Mouse (Mus musculus): ENCODE results near the gene Ptgr1. TPM values are rescaled to one million over a fixed set of nuclear protein-coding genes. Genes with fewer than 3 reads are reported as not detected.

Ptgr1 gene
- polyA plus RNA-seq, 1 experiment from 2014 or later = 3.2 TPM

DNA sequence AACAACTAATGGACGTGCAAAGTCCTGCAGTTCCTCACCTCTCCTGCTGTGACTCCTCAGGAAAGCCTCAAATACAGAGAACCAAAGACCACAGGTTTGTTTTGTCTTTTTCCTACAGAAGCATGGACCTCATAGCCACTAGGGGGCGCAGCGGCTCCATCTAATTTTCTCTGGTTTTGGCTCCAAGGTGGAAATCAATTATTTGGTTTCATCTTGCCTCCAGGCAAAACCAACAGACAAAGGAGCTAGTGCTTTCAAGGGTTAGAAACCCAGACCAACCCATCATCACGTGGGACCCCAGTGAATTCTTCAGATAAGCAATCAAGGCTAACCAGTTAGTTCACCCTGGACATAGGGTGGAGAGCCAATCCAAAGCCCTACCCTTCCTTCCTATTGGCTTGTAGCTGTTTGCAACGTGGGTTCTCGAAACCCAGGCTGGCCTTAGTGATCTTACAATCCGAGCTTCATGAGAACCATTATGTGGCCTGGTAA, 1.7 kb downstream of the Ptgr1 start:
- H3K27ac ChIP-seq = no peak overlapping the region
- no peaks in the 10 kb centered on the region for H3K9me3 ChIP-seq
- H3K27me3 ChIP-seq (replicated peaks) = peaks cover 6% of the 10 kb centered on the region; the same call in 1 of the 2 replicates
- no peaks in the 10 kb centered on the region for H3K36me3 ChIP-seq (replicated peaks)
- WGBS = 28% methylated on average over 7 of the region's 7 CpGs
- peaks cover 7% of the 10 kb centered on the region for H3K4me1 ChIP-seq
- H3K4me2 ChIP-seq = no peak overlapping the region
- H3K9ac ChIP-seq = no peak overlapping the region
- ATAC-seq (replicated peaks) = 0 out of 2 replicates have a peak, but pooled peaks have one; percentile 24
- no peak overlapping the region for H3K4me3 ChIP-seq

GRCm38 (mm10) chr4:58982806-58983205, 4.1 kb downstream of the Ptgr1 start:
- peaks cover 7% of the 10 kb centered on the region for H3K4me1 ChIP-seq
- no peak for ATAC-seq (replicated peaks)

GRCm38 (mm10) chr4:58981421-58981820, 5.5 kb downstream of the Ptgr1 start:
- Histone ChIP-seq H3K36me3 (replicated peaks) (no peaks in the 10 kb centered on the region), H3K4me2 (no peak overlapping the region), H3K9ac (no peak overlapping the region), H3K27me3 (replicated peaks) (no peaks in the 10 kb centered on the region), H3K4me1 (0 out of 2 replicates have a peak, but pooled peaks cover under 1% of the 10 kb centered on the region), H3K27ac (no peak overlapping the region), H3K4me3 (no peak overlapping the region), H3K9me3 (no peaks in the 10 kb centered on the region)
- no peak for ATAC-seq (replicated peaks)
- WGBS = 70% methylated on average over 6 of the region's 6 CpGs

More at GRCm38 (mm10) chr4:58982806-58983205, 4.1 kb downstream of the Ptgr1 start:
- Histone ChIP-seq H3K27me3 (replicated peaks) (peaks cover 6% of the 10 kb centered on the region; the same call in 1 of the 2 replicates), H3K4me3 (no peak overlapping the region), H3K9me3 (no peaks in the 10 kb centered on the region), H3K4me2 (no peak overlapping the region), H3K36me3 (replicated peaks) (no peaks in the 10 kb centered on the region), H3K27ac (no peak overlapping the region), H3K9ac (no peak overlapping the region)
- 88% methylated on average over 8 of the region's 8 CpGs for WGBS

GRCm38 (mm10) chr4:58975711-58976110, 11.2 kb downstream of the Ptgr1 start:
- H3K9me3 ChIP-seq = no peaks in the 10 kb centered on the region
- WGBS = 80% methylated on average over 5 of the region's 5 CpGs

DNA sequence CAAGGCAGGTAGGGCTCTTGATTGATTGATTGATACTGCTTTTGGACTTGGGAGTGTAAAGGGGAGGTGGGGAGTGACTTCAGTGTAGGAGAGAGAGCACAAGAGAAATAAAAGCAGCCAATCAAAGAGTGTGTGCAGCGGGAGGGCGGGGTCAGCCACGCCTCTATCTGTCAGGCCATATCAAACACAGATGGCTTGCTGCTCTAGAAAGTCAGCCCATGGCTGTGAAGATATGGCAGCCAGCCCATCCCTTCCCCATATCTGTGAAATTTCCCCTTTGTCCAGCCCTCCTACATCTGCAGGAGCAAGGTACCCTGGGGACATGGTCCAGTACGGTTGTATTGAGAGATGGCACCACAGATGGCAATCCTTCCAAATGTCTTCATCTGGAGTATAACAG, 16.2 kb downstream of the Ptgr1 start:
- 89% methylated on average over 4 of the region's 4 CpGs for WGBS
- H3K4me2 ChIP-seq = no peak overlapping the region
- no peak for ATAC-seq (replicated peaks)

More at GRCm38 (mm10) chr4:58975711-58976110, 11.2 kb downstream of the Ptgr1 start:
- no peak overlapping the region for H3K4me2 ChIP-seq
- no peaks in the 10 kb centered on the region for H3K27me3 ChIP-seq (replicated peaks)
- no peak overlapping the region for H3K4me3 ChIP-seq
- H3K9ac ChIP-seq = no peak overlapping the region
- H3K27ac ChIP-seq = no peak overlapping the region
- no peaks in the 10 kb centered on the region for H3K36me3 ChIP-seq (replicated peaks)
- H3K4me1 ChIP-seq = no peaks in the 10 kb centered on the region
- ATAC-seq (replicated peaks) = no peak

GRCm38 (mm10) chr4:58965136-58965535, 21.8 kb downstream of the Ptgr1 start:
- Histone ChIP-seq H3K9ac (no peak overlapping the region), H3K4me2 (no peak overlapping the region), H3K27me3 (replicated peaks) (no peaks in the 10 kb centered on the region), H3K4me1 (no peaks in the 10 kb centered on the region), H3K4me3 (no peak overlapping the region), H3K27ac (no peak overlapping the region), H3K36me3 (replicated peaks) (no peaks in the 10 kb centered on the region), H3K9me3 (no peaks in the 10 kb centered on the region)
- no peak for ATAC-seq (replicated peaks)
- 89% methylated on average over 1 of the region's 1 CpGs for WGBS

More for the DNA sequence above, 16.2 kb downstream of the Ptgr1 start:
- no peaks in the 10 kb centered on the region for H3K9me3 ChIP-seq
- no peaks in the 10 kb centered on the region for H3K27me3 ChIP-seq (replicated peaks)
- no peaks in the 10 kb centered on the region for H3K4me1 ChIP-seq
- H3K4me3 ChIP-seq = no peak overlapping the region
- no peak overlapping the region for H3K27ac ChIP-seq
- H3K9ac ChIP-seq = no peak overlapping the region
- no peaks in the 10 kb centered on the region for H3K36me3 ChIP-seq (replicated peaks)

DNA sequence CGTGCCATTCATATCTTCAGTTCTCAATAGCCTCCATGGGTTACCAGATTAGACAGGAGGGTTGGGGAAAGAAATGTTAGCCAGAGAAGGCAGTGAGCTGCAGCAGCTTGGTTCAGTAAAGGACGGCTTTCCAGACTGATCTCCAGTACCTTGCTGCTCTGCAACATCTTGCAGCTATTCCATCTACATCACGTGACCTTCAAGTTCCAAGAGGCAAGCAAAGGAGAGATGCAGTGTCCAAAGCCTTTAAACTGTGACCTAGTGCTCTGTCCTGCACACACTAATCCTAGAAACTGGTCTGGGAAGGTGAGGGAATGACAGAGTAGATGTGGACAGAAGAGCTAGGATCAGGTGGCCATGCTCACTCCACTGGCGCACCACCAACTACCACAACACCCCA, 23.6 kb downstream of the Ptgr1 start:
- no peak for ATAC-seq (replicated peaks)
- Histone ChIP-seq H3K4me2 (no peak overlapping the region), H3K4me3 (no peak overlapping the region), H3K27me3 (replicated peaks) (no peaks in the 10 kb centered on the region), H3K27ac (no peak overlapping the region), H3K9me3 (no peaks in the 10 kb centered on the region), H3K9ac (no peak overlapping the region), H3K36me3 (replicated peaks) (no peaks in the 10 kb centered on the region), H3K4me1 (no peaks in the 10 kb centered on the region)
- WGBS = 97% methylated on average over 4 of the region's 4 CpGs

- Histone ChIP-seq H3K4me1 (no peaks in the 10 kb centered on the region), H3K4me3 (no peak overlapping the region), H3K36me3 (replicated peaks) (peaks cover 7% of the 10 kb centered on the region; the same call in 1 of the 2 replicates), H3K9ac (no peak overlapping the region), H3K27me3 (replicated peaks) (no peaks in the 10 kb centered on the region), H3K27ac (no peak overlapping the region), H3K4me2 (no peak overlapping the region), H3K9me3 (no peaks in the 10 kb centered on the region)
- ATAC-seq (replicated peaks) = no peak
- WGBS = 94% methylated on average over 15 of the region's 15 CpGs
These were observed 25.2 kb downstream of the Ptgr1 start for GRCm38 (mm10) chr4:58961719-58962118.

- no peak overlapping the region for H3K9ac ChIP-seq
- H3K27me3 ChIP-seq (replicated peaks) = no peaks in the 10 kb centered on the region
- H3K4me2 ChIP-seq = no peak overlapping the region
- no peak overlapping the region for H3K4me3 ChIP-seq
- H3K9me3 ChIP-seq = no peaks in the 10 kb centered on the region
- H3K4me1 ChIP-seq = no peaks in the 10 kb centered on the region
- no peak for ATAC-seq (replicated peaks)
- H3K36me3 ChIP-seq (replicated peaks) = peaks cover 8% of the 10 kb centered on the region
- H3K27ac ChIP-seq = no peak overlapping the region
- 94% methylated on average over 11 of the region's 11 CpGs for WGBS
These were observed 34.3 kb downstream of the Ptgr1 start for GRCm38 (mm10) chr4:58952630-58953029.

- WGBS = 85% methylated on average over 4 of the region's 4 CpGs
- no peaks in the 10 kb centered on the region for H3K36me3 ChIP-seq (replicated peaks)
- no peak overlapping the region for H3K9ac ChIP-seq
- H3K4me1 ChIP-seq = peaks cover 13% of the 10 kb centered on the region
- no peak overlapping the region for H3K27ac ChIP-seq
- no peak overlapping the region for H3K4me3 ChIP-seq
- no peak overlapping the region for H3K4me2 ChIP-seq
- H3K27me3 ChIP-seq (replicated peaks) = no peaks in the 10 kb centered on the region
- no peaks in the 10 kb centered on the region for H3K9me3 ChIP-seq
- ATAC-seq (replicated peaks) = no peak
These were observed 38.5 kb downstream of the Ptgr1 start for GRCm38 (mm10) chr4:58948391-58948790.

DNA sequence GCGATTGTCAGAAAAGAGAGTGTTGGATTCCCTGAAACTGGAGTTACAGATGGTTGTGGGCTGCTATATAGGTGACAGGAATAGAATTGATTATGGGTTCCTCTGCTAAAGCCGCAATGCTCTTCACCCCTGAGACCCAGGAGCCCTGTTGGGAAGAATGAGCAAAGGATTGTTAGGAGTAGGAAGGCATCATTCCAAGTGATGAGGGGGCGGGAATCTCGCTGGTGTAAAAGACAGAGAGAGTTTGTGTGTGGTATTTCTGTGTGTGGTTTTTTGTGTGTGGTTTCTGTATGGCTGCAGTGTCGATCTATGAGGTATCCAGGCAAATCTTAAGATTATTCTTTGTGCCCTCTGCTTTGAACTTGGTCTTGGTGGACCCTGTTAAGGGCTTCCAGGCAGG, 42.2 kb downstream of the Ptgr1 start:
- Histone ChIP-seq H3K4me1 (peaks cover 19% of the 10 kb centered on the region), H3K36me3 (replicated peaks) (no peaks in the 10 kb centered on the region), H3K4me3 (peak overlapping the region; percentile 81), H3K9me3 (no peaks in the 10 kb centered on the region), H3K9ac (peak overlapping the region; percentile 65; the same call in 1 of the 2 replicates), H3K27ac (no peak overlapping the region), H3K4me2 (peak overlapping the region; percentile 77), H3K27me3 (replicated peaks) (no peaks in the 10 kb centered on the region)
- 68% methylated on average over 5 of the region's 5 CpGs for WGBS
- no peak for ATAC-seq (replicated peaks)

GRCm38 (mm10) chr4:58944206-58944553, 42.7 kb downstream of the Ptgr1 start:
- H3K4me1 ChIP-seq = peaks cover 19% of the 10 kb centered on the region
- H3K4me3 ChIP-seq = peak overlapping the region; percentile 81
- H3K27ac ChIP-seq = peak overlapping the region; percentile 83
- peak; percentile 37 for ATAC-seq (replicated peaks)
- H3K4me2 ChIP-seq = peak overlapping the region; percentile 77
- no peaks in the 10 kb centered on the region for H3K36me3 ChIP-seq (replicated peaks)
- WGBS = 24% methylated on average over 6 of the region's 6 CpGs
- H3K9ac ChIP-seq = peak overlapping the region; percentile 65
- no peaks in the 10 kb centered on the region for H3K27me3 ChIP-seq (replicated peaks)
- no peaks in the 10 kb centered on the region for H3K9me3 ChIP-seq

DNA sequence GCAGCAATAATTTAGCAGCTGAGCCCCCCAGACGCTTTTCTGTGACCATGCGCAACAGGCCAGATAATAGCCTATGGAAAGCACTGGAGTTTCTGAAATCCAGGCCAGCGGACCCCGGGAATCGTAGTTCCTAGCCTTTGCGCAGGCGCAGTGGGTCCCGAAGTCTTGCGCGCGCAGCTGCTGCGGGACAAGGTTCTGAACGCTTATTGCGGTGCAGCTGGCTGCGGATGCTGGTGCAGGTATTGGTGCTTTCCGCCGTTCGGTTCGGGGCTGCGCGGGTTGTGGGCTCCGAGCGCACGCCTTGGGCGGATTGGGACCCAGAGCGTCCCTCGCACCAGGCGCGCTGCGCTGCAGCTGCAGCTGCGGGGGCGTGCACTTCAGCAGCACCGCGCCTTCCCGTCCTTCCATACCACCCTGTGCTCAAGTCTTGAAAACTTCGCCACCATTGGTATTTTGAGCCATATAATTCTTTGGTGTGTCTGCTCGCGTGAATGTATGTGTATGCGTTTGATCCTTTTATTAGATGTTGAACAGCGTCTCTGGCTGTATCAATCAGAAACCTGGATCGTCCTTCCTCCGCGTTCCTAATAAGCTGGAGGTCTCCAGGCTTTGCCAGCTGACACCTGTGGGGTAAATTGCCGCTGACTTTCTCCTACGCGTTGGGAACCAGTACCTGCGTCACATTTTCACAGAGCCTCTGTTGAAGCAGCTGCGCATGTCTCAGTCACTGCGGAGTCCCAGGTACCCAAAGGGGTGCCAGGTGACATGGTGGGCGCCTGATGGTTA, 43.3 kb downstream of the Ptgr1 start, which contains the start of gene Zkscan16:
Zkscan16 (plus strand) TSS at position 209 of the 786 bp plus-strand sequence.
- Histone ChIP-seq H3K36me3 (replicated peaks) (no peaks in the 10 kb centered on the region), H3K9ac (peak within 1 kb of the TSS; percentile 65), H3K4me2 (peak within 1 kb of the TSS; percentile 77), H3K27me3 (replicated peaks) (no peaks in the 10 kb centered on the region), H3K4me1 (peaks cover 19% of the 10 kb centered on the region), H3K4me3 (peak within 1 kb of the TSS; percentile 81), H3K9me3 (no peaks in the 10 kb centered on the region), H3K27ac (peak within 1 kb of the TSS; percentile 83)
- ATAC-seq (replicated peaks) = peak; percentile 93
- 1% methylated on average over 50 of the region's 50 CpGs for WGBS
